Mouse (Mus musculus) right cerebral cortex, postnatal 36 days (tissue): Measurements from ENCODE around the gene Xlr3c.
"Not testable (repeated sequence)": the region's sequence is repeated elsewhere in the genome, so short reads cannot be mapped to it uniquely, and the experiment has no call there.

Experiments
- DNase-seq, 2 experiments: peaks; one replicate each; pipeline ENCODE4 v3.0.0; 2022; ENCODE audit warnings: low spot score in 2 of 2, mixed read lengths in 1 of 2

The Xlr3c gene

GRCm38 (mm10) chrX:73265270-73265669 lies at the start of gene Xlr3c:
Gene Xlr3c (minus strand): TSS chrX:73265390.
- DNase-seq = not testable (repeated sequence)

GRCm38 (mm10) chrX:73312522-73312921 lies 47.3 kb upstream of the Xlr3c start:
- no peak for DNase-seq

GRCm38 (mm10) chrX:73295745-73296144 lies 30.6 kb upstream of the Xlr3c start:
- not testable (repeated sequence) for DNase-seq

- DNase-seq = not testable (repeated sequence)
These were observed 27.7 kb upstream of the Xlr3c start, which contains the start of the genes Xlr5a and Xlr5c for GRCm38 (mm10) chrX:73292876-73293275. Gene Xlr5a (minus strand): TSS chrX:73292976. Gene Xlr5c (minus strand): TSS chrX:73292976.

GRCm38 (mm10) chrX:73262428-73262827 lies 2.8 kb downstream of the Xlr3c start:
- peak in 1 of 2 experiments; percentile 1 for DNase-seq

GRCm38 (mm10) chrX:73242821-73243325 lies 22.3 kb downstream of the Xlr3c start, which contains the start of gene Xlr4c:
Gene Xlr4c (minus strand): TSS chrX:73243130.
- not testable (repeated sequence) for DNase-seq

- DNase-seq = no peak
These were observed 35.9 kb downstream of the Xlr3c start for GRCm38 (mm10) chrX:73229288-73229687.

GRCm38 (mm10) chrX:73228606-73229214 lies 36.5 kb downstream of the Xlr3c start:
- peak; percentile 23 to 40 for DNase-seq

GRCm38 (mm10) chrX:73227914-73228605 lies 37.1 kb downstream of the Xlr3c start, which contains the start of gene F8a:
Gene F8a (plus strand): TSS chrX:73228291.
- peak; percentile 60 to 66 for DNase-seq

GRCm38 (mm10) chrX:73225365-73225764 lies 39.8 kb downstream of the Xlr3c start:
- DNase-seq = no peak

- not testable (repeated sequence) for DNase-seq
These were observed 51.2 kb downstream of the Xlr3c start, which contains the start of gene Xlr4b for GRCm38 (mm10) chrX:73213819-73214564. Gene Xlr4b (plus strand): TSS chrX:73214333.
